Mouse (Mus musculus): Measurements from ENCODE around the gene Gm45713.
"Not testable (repeated sequence)": the region's sequence is repeated elsewhere in the genome, so short reads cannot be mapped to it uniquely, and the experiment has no call there.

The Gm45713 gene

GRCm38 (mm10) chr7:45135993-45136567, at the start of gene Gm45713, which contains the start of gene Flt3l:
Gene Gm45713, minus strand, starts transcription at chr7:45136231.
Gene Flt3l, minus strand, starts transcription at chr7:45136432.
- DNase-seq (ENCODE audit: low spot score) = peak; percentile 84

- no peak for DNase-seq (ENCODE audit: low spot score)
These were observed 47.6 kb upstream of the Gm45713 start for GRCm38 (mm10) chr7:45183672-45184071.

- no peak for DNase-seq (ENCODE audit: low spot score)
These were observed 46.6 kb upstream of the Gm45713 start for GRCm38 (mm10) chr7:45182606-45183005.

GRCm38 (mm10) chr7:45182199-45182601, 46.2 kb upstream of the Gm45713 start:
- peak; percentile 95 for DNase-seq (ENCODE audit: low spot score)

- DNase-seq (ENCODE audit: low spot score) = no peak
These were observed 45.5 kb upstream of the Gm45713 start for GRCm38 (mm10) chr7:45181540-45181939.

- DNase-seq (ENCODE audit: low spot score) = no peak
These were observed 45.0 kb upstream of the Gm45713 start, which contains the start of gene Pth2 for GRCm38 (mm10) chr7:45180896-45181477. Gene Pth2, plus strand, starts transcription at chr7:45180995.

GRCm38 (mm10) chr7:45179469-45179868, 43.4 kb upstream of the Gm45713 start, which contains the start of gene Gfy:
Gene Gfy, minus strand, starts transcription at chr7:45179569.
- DNase-seq (ENCODE audit: low spot score) = no peak

- DNase-seq (ENCODE audit: low spot score) = no peak
These were observed 42.5 kb upstream of the Gm45713 start for GRCm38 (mm10) chr7:45178550-45178949.

GRCm38 (mm10) chr7:45176356-45176755, 40.3 kb upstream of the Gm45713 start:
- no peak for DNase-seq (ENCODE audit: low spot score)

- DNase-seq (ENCODE audit: low spot score) = no peak
These were observed 39.9 kb upstream of the Gm45713 start for GRCm38 (mm10) chr7:45175929-45176328.

GRCm38 (mm10) chr7:45175398-45175797, 39.4 kb upstream of the Gm45713 start:
- DNase-seq (ENCODE audit: low spot score) = peak; percentile 42

- DNase-seq (ENCODE audit: low spot score) = peak; percentile 36
These were observed 38.7 kb upstream of the Gm45713 start for GRCm38 (mm10) chr7:45174567-45175280.

GRCm38 (mm10) chr7:45173772-45174171, 37.7 kb upstream of the Gm45713 start:
- DNase-seq (ENCODE audit: low spot score) = not testable (repeated sequence)

GRCm38 (mm10) chr7:45172974-45173373, 36.9 kb upstream of the Gm45713 start:
- DNase-seq (ENCODE audit: low spot score) = no peak

GRCm38 (mm10) chr7:45169495-45169894, 33.5 kb upstream of the Gm45713 start:
- no peak for DNase-seq (ENCODE audit: low spot score)

GRCm38 (mm10) chr7:45168656-45169055, 32.6 kb upstream of the Gm45713 start:
- DNase-seq (ENCODE audit: low spot score) = no peak

- no peak for DNase-seq (ENCODE audit: low spot score)
These were observed 31.9 kb upstream of the Gm45713 start for GRCm38 (mm10) chr7:45167761-45168445.

GRCm38 (mm10) chr7:45166950-45167401, 30.9 kb upstream of the Gm45713 start:
- no peak for DNase-seq (ENCODE audit: low spot score)

- no peak for DNase-seq (ENCODE audit: low spot score)
These were observed 29.7 kb upstream of the Gm45713 start for GRCm38 (mm10) chr7:45165701-45166100.

GRCm38 (mm10) chr7:45164833-45165232, 28.8 kb upstream of the Gm45713 start:
- DNase-seq (ENCODE audit: low spot score) = no peak

GRCm38 (mm10) chr7:45163735-45164490, 27.9 kb upstream of the Gm45713 start, which contains the start of gene Slc17a7:
Gene Slc17a7, plus strand, starts transcription at chr7:45163949.
- DNase-seq (ENCODE audit: low spot score) = peak; percentile 59
